Mouse (Mus musculus): Measurements from ENCODE around the gene Ppm1a. TPM values are rescaled to one million over a fixed set of nuclear protein-coding genes. Genes with fewer than 3 reads are reported as not detected.

The Ppm1a gene
- total RNA-seq, 1 experiment = 121 TPM

DNA sequence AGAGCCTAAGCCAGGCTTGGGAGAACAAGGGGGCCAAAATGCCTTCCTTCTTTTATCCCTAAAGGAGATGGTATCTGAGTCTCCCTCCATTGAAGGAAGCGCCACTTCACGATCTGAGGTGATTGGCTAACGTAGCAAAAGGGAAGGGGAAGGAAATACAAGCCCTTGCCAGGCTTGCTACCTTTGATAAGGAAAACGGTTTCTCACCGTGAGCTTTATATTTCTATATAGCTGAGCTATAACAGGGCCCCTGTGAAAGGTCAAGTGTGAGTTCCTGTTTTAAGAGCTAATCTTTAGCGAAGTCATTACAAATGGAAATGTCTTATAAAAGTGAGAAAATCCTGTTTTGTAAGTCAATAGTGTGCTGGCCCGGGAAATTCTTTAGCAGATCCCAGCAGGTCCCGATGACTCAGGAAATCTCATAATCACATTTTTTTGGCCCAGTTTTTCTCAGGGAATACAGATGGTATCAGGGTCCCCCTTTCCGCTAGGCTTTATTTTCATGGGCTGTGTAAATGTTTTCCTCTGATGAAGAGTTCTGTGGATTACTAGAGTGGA is 12.4 kb upstream of the Ppm1a start:
- TF ChIP-seq CHD2 (IDR thresholded peaks at IDR 0.05; ENCODE audit: low read depth, low read length) = no peak
- no peak for TF ChIP-seq MAFK (IDR thresholded peaks at IDR 0.05; ENCODE audit: insufficient read depth, low read depth, low read length)
- no peak for TF ChIP-seq HCFC1 (IDR thresholded peaks at IDR 0.05; ENCODE audit: borderline replicate concordance, insufficient read depth, low read length)
- no peak for TF ChIP-seq ZC3H11A (IDR thresholded peaks at IDR 0.05; ENCODE audit: borderline replicate concordance, low read depth, low read length)
- TF ChIP-seq ZNF384 (IDR thresholded peaks at IDR 0.05; ENCODE audit: low read depth, low read length) = no peak
- Histone ChIP-seq H3K9me3 (ENCODE audit: control insufficient read depth, insufficient read depth, low read depth, low read length) (no peaks in the 10 kb centered on the region), H3K4me1 (ENCODE audit: control insufficient read depth in 2 of 2, insufficient read depth in 2 of 2, low read length in 2 of 2, poor library complexity in 1 of 2) (peaks cover 6 to 12% of the 10 kb centered on the region in 2 experiments; a peak in 3 of 4 replicates), H3K27ac (ENCODE audit: insufficient read depth, low read depth, low read length, poor library complexity, severe bottlenecking) (peak overlapping the region; percentile 62; the same call in 1 of the 2 replicates), H3K9ac (ENCODE audit: insufficient read depth, low read depth, low read length, poor library complexity, severe bottlenecking) (no peak overlapping the region; the same call in 1 of the 2 replicates), H3K4me3 (ENCODE audit: insufficient read depth in 1 of 2, low read depth in 1 of 2, low read length in 2 of 2, poor library complexity in 1 of 2, severe bottlenecking in 1 of 2) (peak overlapping the region in 1 of 2 experiments; percentile 13; a peak in 1 of 4 replicates), H3K36me3 (ENCODE audit: control insufficient read depth, insufficient read depth, low read length, poor library complexity, severe bottlenecking) (no peaks in the 10 kb centered on the region)
- DNase-seq (ENCODE audit: low read depth, low spot score) = no peak
- in situ Hi-C loops (cut with MboI; ENCODE audit: low sequenced_read_pairs in 2 of 2, unreplicated experiment in 2 of 2) = no loop called here

DNA sequence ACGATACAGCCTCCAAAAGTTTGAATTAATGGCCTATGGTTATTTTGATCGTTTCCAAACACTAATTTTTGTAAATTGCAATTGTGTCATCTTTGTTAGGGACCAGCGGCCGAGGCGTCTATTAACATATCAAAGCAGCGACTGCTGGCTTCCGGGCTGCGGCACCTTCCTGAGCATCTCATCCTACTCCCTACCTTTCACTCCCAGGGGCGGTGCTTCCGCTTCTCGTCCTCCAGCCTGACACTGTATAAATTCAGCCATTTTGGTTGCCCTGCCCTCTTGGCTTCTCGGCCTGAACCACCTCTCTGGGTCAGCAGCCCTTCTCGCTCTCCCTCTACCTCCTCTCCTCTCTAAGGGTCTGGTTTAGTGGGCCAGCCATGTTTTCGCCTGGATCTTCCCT is 11.8 kb upstream of the Ppm1a start:
- in situ Hi-C loops (cut with MboI; ENCODE audit: low sequenced_read_pairs in 2 of 2, unreplicated experiment in 2 of 2) = no loop called here
- H3K4me3 ChIP-seq (ENCODE audit: insufficient read depth in 1 of 2, low read depth in 1 of 2, low read length in 2 of 2, poor library complexity in 1 of 2, severe bottlenecking in 1 of 2) = peak overlapping the region in 1 of 2 experiments; percentile 41; a peak in 3 of 4 replicates
- H3K36me3 ChIP-seq (ENCODE audit: control insufficient read depth, insufficient read depth, low read length, poor library complexity, severe bottlenecking) = no peaks in the 10 kb centered on the region
- H3K27ac ChIP-seq (ENCODE audit: insufficient read depth, low read depth, low read length, poor library complexity, severe bottlenecking) = peak overlapping the region; percentile 76
- DNase-seq (ENCODE audit: low read depth, low spot score) = peak; percentile 53
- peak overlapping the region; percentile 61; the same call in 1 of the 2 replicates for H3K9ac ChIP-seq (ENCODE audit: insufficient read depth, low read depth, low read length, poor library complexity, severe bottlenecking)
- no peaks in the 10 kb centered on the region for H3K9me3 ChIP-seq (ENCODE audit: control insufficient read depth, insufficient read depth, low read depth, low read length)
- H3K4me1 ChIP-seq (ENCODE audit: control insufficient read depth in 2 of 2, insufficient read depth in 2 of 2, low read length in 2 of 2, poor library complexity in 1 of 2) = peaks cover 6 to 11% of the 10 kb centered on the region in 2 experiments; a peak in 3 of 4 replicates
- no peak for TF ChIP-seq HCFC1 (IDR thresholded peaks at IDR 0.05; ENCODE audit: borderline replicate concordance, insufficient read depth, low read length)
- TF ChIP-seq CHD2 (IDR thresholded peaks at IDR 0.05; ENCODE audit: low read depth, low read length) = no peak
- TF ChIP-seq ZNF384 (IDR thresholded peaks at IDR 0.05; ENCODE audit: low read depth, low read length) = no peak
- TF ChIP-seq ZC3H11A (IDR thresholded peaks at IDR 0.05; ENCODE audit: borderline replicate concordance, low read depth, low read length) = no peak
- TF ChIP-seq MAFK (IDR thresholded peaks at IDR 0.05; ENCODE audit: insufficient read depth, low read depth, low read length) = no peak

DNA sequence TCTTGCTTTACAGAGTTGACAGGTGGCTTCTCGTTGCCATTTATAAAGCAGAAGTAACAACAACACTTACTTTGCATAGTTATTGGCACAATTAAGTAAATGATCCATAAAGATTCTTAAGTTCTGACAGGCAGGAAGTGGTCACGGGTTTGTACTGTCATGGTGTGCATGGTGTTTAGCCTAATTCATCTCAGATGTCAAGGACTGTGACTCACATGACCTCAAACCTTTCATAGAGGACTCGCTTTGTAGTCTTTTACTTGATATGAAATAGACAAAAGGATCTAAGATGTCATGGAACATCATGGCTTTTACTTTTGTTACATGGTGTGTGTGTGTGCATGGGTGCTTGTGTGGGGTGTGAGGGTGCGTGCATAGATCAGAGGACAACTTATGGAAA is 8.9 kb upstream of the Ppm1a start:
- DNase-seq (ENCODE audit: low read depth, low spot score) = no peak

DNA sequence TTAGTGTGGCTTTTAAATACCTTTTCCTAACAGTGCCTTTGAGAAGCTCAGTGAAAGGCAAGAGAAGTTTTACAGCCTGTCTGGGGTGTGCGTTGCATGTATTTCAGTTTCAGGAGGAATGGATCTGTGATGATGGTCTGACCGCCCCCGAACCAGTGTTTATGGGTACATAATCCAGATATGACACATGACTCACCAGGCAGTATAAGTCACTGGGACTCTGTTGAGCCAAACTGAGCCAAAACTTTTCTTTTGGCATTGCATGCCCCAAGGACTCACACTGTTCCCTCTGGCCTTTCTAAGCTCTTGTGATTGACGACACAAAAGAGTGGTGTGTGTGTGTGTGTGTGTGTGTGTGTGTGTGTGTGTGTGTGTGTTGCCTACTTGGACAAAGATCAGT is 8.4 kb upstream of the Ppm1a start:
- Histone ChIP-seq H3K4me1 (ENCODE audit: control insufficient read depth in 2 of 2, insufficient read depth in 2 of 2, low read length in 2 of 2, poor library complexity in 1 of 2) (peaks cover 2 to 6% of the 10 kb centered on the region in 2 experiments; a peak in 3 of 4 replicates), H3K4me3 (ENCODE audit: insufficient read depth in 1 of 2, low read depth in 1 of 2, low read length in 2 of 2, poor library complexity in 1 of 2, severe bottlenecking in 1 of 2) (no peak overlapping the region), H3K9ac (ENCODE audit: insufficient read depth, low read depth, low read length, poor library complexity, severe bottlenecking) (no peak overlapping the region), H3K36me3 (ENCODE audit: control insufficient read depth, insufficient read depth, low read length, poor library complexity, severe bottlenecking) (no peaks in the 10 kb centered on the region), H3K27ac (ENCODE audit: insufficient read depth, low read depth, low read length, poor library complexity, severe bottlenecking) (no peak overlapping the region), H3K9me3 (ENCODE audit: control insufficient read depth, insufficient read depth, low read depth, low read length) (no peaks in the 10 kb centered on the region)
- no peak for DNase-seq (ENCODE audit: low read depth, low spot score)
- in situ Hi-C loops (cut with MboI; ENCODE audit: low sequenced_read_pairs in 2 of 2, unreplicated experiment in 2 of 2) = no loop called here
- TF ChIP-seq HCFC1 (IDR thresholded peaks at IDR 0.05; ENCODE audit: borderline replicate concordance, insufficient read depth, low read length) = no peak
- no peak for TF ChIP-seq ZC3H11A (IDR thresholded peaks at IDR 0.05; ENCODE audit: borderline replicate concordance, low read depth, low read length)
- no peak for TF ChIP-seq ZNF384 (IDR thresholded peaks at IDR 0.05; ENCODE audit: low read depth, low read length)
- no peak for TF ChIP-seq CHD2 (IDR thresholded peaks at IDR 0.05; ENCODE audit: low read depth, low read length)

More for the DNA sequence above, 8.9 kb upstream of the Ppm1a start:
- no peak overlapping the region for H3K9ac ChIP-seq (ENCODE audit: insufficient read depth, low read depth, low read length, poor library complexity, severe bottlenecking)
- no peaks in the 10 kb centered on the region for H3K36me3 ChIP-seq (ENCODE audit: control insufficient read depth, insufficient read depth, low read length, poor library complexity, severe bottlenecking)
- in situ Hi-C loops (cut with MboI; ENCODE audit: low sequenced_read_pairs in 2 of 2, unreplicated experiment in 2 of 2) = no loop called here
- TF ChIP-seq ZNF384 (IDR thresholded peaks at IDR 0.05; ENCODE audit: low read depth, low read length) (no peak), ZC3H11A (IDR thresholded peaks at IDR 0.05; ENCODE audit: borderline replicate concordance, low read depth, low read length) (no peak)
- H3K4me1 ChIP-seq (ENCODE audit: control insufficient read depth in 2 of 2, insufficient read depth in 2 of 2, low read length in 2 of 2, poor library complexity in 1 of 2) = peaks cover 4 to 6% of the 10 kb centered on the region in 2 experiments; a peak in 3 of 4 replicates
- no peak overlapping the region for H3K4me3 ChIP-seq (ENCODE audit: insufficient read depth in 1 of 2, low read depth in 1 of 2, low read length in 2 of 2, poor library complexity in 1 of 2, severe bottlenecking in 1 of 2)
- no peak overlapping the region for H3K27ac ChIP-seq (ENCODE audit: insufficient read depth, low read depth, low read length, poor library complexity, severe bottlenecking)
- H3K9me3 ChIP-seq (ENCODE audit: control insufficient read depth, insufficient read depth, low read depth, low read length) = no peaks in the 10 kb centered on the region

DNA sequence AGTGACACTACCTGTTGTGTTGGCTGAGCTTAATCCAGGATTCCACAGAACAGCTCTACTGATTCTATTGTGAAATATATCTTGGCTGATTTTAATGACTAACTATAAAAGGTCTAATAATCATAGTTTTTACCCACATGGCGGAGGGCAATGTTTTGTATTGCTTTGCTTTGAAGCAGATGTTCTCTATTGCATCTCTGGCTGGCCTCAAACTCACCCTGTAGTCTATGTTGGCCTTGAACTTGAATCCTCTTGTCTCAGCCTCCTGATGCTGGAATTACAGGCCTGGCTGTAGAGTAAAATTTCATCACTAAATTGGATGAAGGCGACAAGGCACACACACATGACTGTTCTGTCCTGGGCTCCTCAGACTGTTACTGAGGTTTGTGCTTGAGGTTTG is 7.8 kb upstream of the Ppm1a start:
- in situ Hi-C loops (cut with MboI; ENCODE audit: low sequenced_read_pairs in 2 of 2, unreplicated experiment in 2 of 2) = no loop called here
- no peaks in the 10 kb centered on the region for H3K36me3 ChIP-seq (ENCODE audit: control insufficient read depth, insufficient read depth, low read length, poor library complexity, severe bottlenecking)
- no peak overlapping the region for H3K27ac ChIP-seq (ENCODE audit: insufficient read depth, low read depth, low read length, poor library complexity, severe bottlenecking)
- no peak overlapping the region for H3K4me3 ChIP-seq (ENCODE audit: insufficient read depth in 1 of 2, low read depth in 1 of 2, low read length in 2 of 2, poor library complexity in 1 of 2, severe bottlenecking in 1 of 2)
- H3K4me1 ChIP-seq (ENCODE audit: control insufficient read depth in 2 of 2, insufficient read depth in 2 of 2, low read length in 2 of 2, poor library complexity in 1 of 2) = peaks cover 2 to 6% of the 10 kb centered on the region in 2 experiments; a peak in 2 of 4 replicates
- H3K9me3 ChIP-seq (ENCODE audit: control insufficient read depth, insufficient read depth, low read depth, low read length) = no peaks in the 10 kb centered on the region
- no peak for TF ChIP-seq ZC3H11A (IDR thresholded peaks at IDR 0.05; ENCODE audit: borderline replicate concordance, low read depth, low read length)
- TF ChIP-seq ZNF384 (IDR thresholded peaks at IDR 0.05; ENCODE audit: low read depth, low read length) = no peak
- no peak overlapping the region for H3K9ac ChIP-seq (ENCODE audit: insufficient read depth, low read depth, low read length, poor library complexity, severe bottlenecking)
- no peak for DNase-seq (ENCODE audit: low read depth, low spot score)

Data from ES-E14 (cell line).